Mouse (Mus musculus) erythroid progenitor cell, adult 5-6 weeks (primary cell): ENCODE measurements around the gene Gm3417. TPM values are rescaled to one million over a fixed set of nuclear protein-coding genes. Genes with fewer than 3 reads are reported as not detected.

Experiments
- total RNA-seq, 2 experiments: library from RNA; stranded (forward) in 1 of 2; stranded (reverse) in 1 of 2; fragments of 150-400 nt in 1 of 2; fragments of 186-747, 209-891 nt in 1 of 2; gene quantifications; 2 replicates each; pipeline versions ENCODE4 v1.2.3 to v1.2.4; 2015 to 2017; ENCODE audit warnings: low replicate concordance in 2 of 2

The Gm3417 gene
- total RNA-seq, 2 experiments from 2014 or later, result not detected

Other genes with a start within 250 kb of the Gm3417 start
- not detected in 2 replicates for gene Wdr27, start 35.6 kb downstream of the Gm3417 start, total RNA-seq (2015; ENCODE audit: low replicate concordance)
- not detected in 2 replicates for gene Wdr27, start 35.6 kb downstream of the Gm3417 start, total RNA-seq (2017; ENCODE audit: low replicate concordance)
- 12.3 and 12.6 TPM in 2 replicates for gene 1600012H06Rik, start 35.6 kb downstream of the Gm3417 start, total RNA-seq (2015; ENCODE audit: low replicate concordance)
- gene 1600012H06Rik, start 35.6 kb downstream of the Gm3417 start, total RNA-seq (2017; ENCODE audit: low replicate concordance), result 2.3 and 9.0 TPM in 2 replicates
- 217 and 251 TPM in 2 replicates for gene Phf10, start 17.5 kb downstream of the Gm3417 start, total RNA-seq (2015; ENCODE audit: low replicate concordance)
- 117 and 125 TPM in 2 replicates for gene Phf10, start 17.5 kb downstream of the Gm3417 start, total RNA-seq (2017; ENCODE audit: low replicate concordance)
- 4.6 and 5.8 TPM in 2 replicates for gene 9030025P20Rik, start 322 bp downstream of the Gm3417 start, total RNA-seq (2015; ENCODE audit: low replicate concordance)
- gene 9030025P20Rik, start 322 bp downstream of the Gm3417 start, total RNA-seq (2017; ENCODE audit: low replicate concordance), result 0.76 and 7.2 TPM in 2 replicates
- gene Gm3435, start 31.4 kb upstream of the Gm3417 start, total RNA-seq (2015; ENCODE audit: low replicate concordance), result 5.4 TPM in 1 of 2 replicates, not detected in the other
- gene Gm3435, start 31.4 kb upstream of the Gm3417 start, total RNA-seq (2017; ENCODE audit: low replicate concordance), result 0.26 and 5.4 TPM in 2 replicates
- 90.5 and 91.5 TPM in 2 replicates for gene Ermard, start 62.4 kb upstream of the Gm3417 start, total RNA-seq (2015; ENCODE audit: low replicate concordance)
- 43.6 and 72.8 TPM in 2 replicates for gene Ermard, start 62.4 kb upstream of the Gm3417 start, total RNA-seq (2017; ENCODE audit: low replicate concordance)
- 14.8 TPM in 1 of 2 replicates, not detected in the other for gene Tcte3, start 62.7 kb upstream of the Gm3417 start, total RNA-seq (2015; ENCODE audit: low replicate concordance)
- gene Tcte3, start 62.7 kb upstream of the Gm3417 start, total RNA-seq (2017; ENCODE audit: low replicate concordance), result 4.1 TPM in 1 of 2 replicates, not detected in the other
- gene Gm3448, start 62.7 kb upstream of the Gm3417 start, total RNA-seq (2015; ENCODE audit: low replicate concordance), result 2.2 and 2.9 TPM in 2 replicates
- gene Gm3448, start 62.7 kb upstream of the Gm3417 start, total RNA-seq (2017; ENCODE audit: low replicate concordance), result 2.8 and 11.4 TPM in 2 replicates